Mouse (Mus musculus) neural tube, embryonic 14.5 days (tissue): Measurements from ENCODE around the gene Wdr89. TPM values are rescaled to one million over a fixed set of nuclear protein-coding genes. Genes with fewer than 3 reads are reported as not detected.
A peak's percentile ranks its signal among the peaks of the same experiment; 100 is the strongest.

ENCODE experiments used
- ATAC-seq: fragments of 200-750 bp; cut with Nextera tagmentation; 2 replicates; pipeline ENCODE4 v1.8.0; 2017; ENCODE audit warnings: low read depth, mild to moderate bottlenecking, moderate TSS enrichment, moderate library complexity
- H3K27ac ChIP-seq: fragments of 300-500 bp; sonication (generic); 2 replicates; pipeline ENCODE4 v1.5.1; 2014; ENCODE audit warnings: low read depth, mild to moderate bottlenecking, control low read depth, low read length, moderate library complexity, mixed read lengths
- H3K27me3 ChIP-seq: fragments of 300-500 bp; sonication (generic); 2 replicates; pipeline ENCODE4 v1.6.1; 2014; ENCODE audit warnings: low read length; ENCODE audit not compliant: control insufficient read depth, insufficient read depth
- H3K36me3 ChIP-seq: fragments of 300-500 bp; sonication (generic); 2 replicates; pipeline ENCODE4 v1.6.1; 2014; ENCODE audit warnings: low read length, mixed read lengths; ENCODE audit not compliant: control insufficient read depth, insufficient read depth
- H3K4me1 ChIP-seq: fragments of 300-500 bp; sonication (generic); 2 replicates; pipeline ENCODE4 v1.6.1; 2014; ENCODE audit warnings: low read length; ENCODE audit not compliant: control insufficient read depth, insufficient read depth
- H3K4me2 ChIP-seq: fragments of 300-500 bp; sonication (generic); 2 replicates; pipeline ENCODE4 v1.6.1; 2014; ENCODE audit warnings: mild to moderate bottlenecking, low read depth, low read length, control low read depth
- H3K4me3 ChIP-seq: fragments of 300-500 bp; sonication (generic); 2 replicates; pipeline ENCODE4 v1.5.1; 2014; ENCODE audit warnings: low read depth, low read length, control low read depth, mixed read lengths
- H3K9ac ChIP-seq: fragments of 300-500 bp; sonication (generic); replicated peaks from 2 replicates; pipeline ENCODE4 v1.6.1; 2014; ENCODE audit warnings: low read depth, mild to moderate bottlenecking, control low read depth, low read length, mixed read lengths
- H3K9me3 ChIP-seq: fragments of 300-500 bp; sonication (generic); 2 replicates; pipeline ENCODE4 v1.6.1; 2016; ENCODE audit warnings: low read length; ENCODE audit not compliant: control insufficient read depth
- WGBS: fragments of 180-500 bp; shearing (Covaris S2); extraction: QIAGEN DNeasy Blood & Tissue Kit; methylation state at CpG from one replicate; pipeline ENCODE4 v1.1.7; 2014; 5-methylcytosine and 5-hydroxymethylcytosine counted together
- polyA plus RNA-seq: library from polyadenylated mRNA; unstranded; fragments of >200 nt; fragmentation: Nextera tagmentation; extraction: Ambion mirVana; gene quantifications from 2 replicates; pipeline ENCODE4 v1.2.1, GENCODE M21; 2014

Gene Wdr89
- polyA plus RNA-seq, 1 experiment from 2014 or later, result 5.3 TPM

- H3K36me3 ChIP-seq, result no peaks in the 10 kb centered on the region
- no peak for ATAC-seq
- no peaks in the 10 kb centered on the region for H3K9me3 ChIP-seq
- H3K4me3 ChIP-seq, result no peak overlapping the region
- 97% methylated on average over 1 of the region's 1 CpGs for WGBS
- no peak overlapping the region for H3K9ac ChIP-seq
- no peaks in the 10 kb centered on the region for H3K4me1 ChIP-seq
- H3K27ac ChIP-seq, result no peak overlapping the region
- no peak overlapping the region for H3K4me2 ChIP-seq
- no peaks in the 10 kb centered on the region for H3K27me3 ChIP-seq
Measured at GRCm38 (mm10) chr12:75641726-75642125, 27.6 kb downstream of the Wdr89 start.

DNA sequence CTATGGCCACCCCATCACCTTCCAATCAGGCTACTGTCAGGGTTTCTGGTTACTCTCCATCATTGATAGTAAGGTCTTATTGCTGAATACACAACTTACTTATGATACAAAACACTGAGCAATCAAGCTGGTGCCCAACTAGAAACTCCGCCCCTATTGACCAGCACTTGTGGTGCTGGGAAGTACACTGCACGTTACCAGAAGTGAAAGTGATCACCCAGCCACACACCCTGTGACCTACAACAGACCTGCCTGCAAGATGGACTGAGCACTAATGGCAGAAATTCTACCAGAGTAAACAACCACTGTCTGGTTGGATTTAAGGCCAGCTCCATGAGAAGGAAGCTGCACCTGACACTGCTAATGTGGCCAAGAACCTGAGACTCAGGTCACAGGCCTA is 31.0 kb downstream of the Wdr89 start:
- Histone ChIP-seq H3K4me1 (no peaks in the 10 kb centered on the region), H3K36me3 (no peaks in the 10 kb centered on the region), H3K9me3 (no peaks in the 10 kb centered on the region), H3K27me3 (no peaks in the 10 kb centered on the region), H3K9ac (no peak overlapping the region), H3K4me2 (no peak overlapping the region), H3K27ac (no peak overlapping the region), H3K4me3 (no peak overlapping the region)
- 93% methylated on average over 2 of the region's 2 CpGs for WGBS
- no peak for ATAC-seq

DNA sequence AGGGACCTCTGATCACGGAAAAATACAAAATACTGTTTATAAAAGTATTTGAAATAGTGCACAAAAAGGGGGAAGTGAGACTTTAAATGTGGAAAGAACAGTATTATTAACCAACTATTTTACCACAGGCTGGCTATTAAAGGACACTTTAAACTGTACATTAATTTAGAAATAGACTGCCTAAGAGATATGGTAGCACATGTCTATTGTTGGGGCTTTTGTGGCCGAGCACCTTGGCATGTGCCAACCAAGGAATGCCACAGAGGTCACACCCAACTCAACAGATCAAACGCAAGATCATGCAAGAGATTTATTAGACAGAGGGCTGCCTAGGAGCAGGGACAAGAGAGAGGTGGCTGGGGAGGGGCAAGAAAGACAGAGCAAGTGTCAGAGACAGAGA is 32.2 kb downstream of the Wdr89 start:
- no peak overlapping the region for H3K27ac ChIP-seq
- H3K9ac ChIP-seq, result no peak overlapping the region
- ATAC-seq, result no peak
- no peaks in the 10 kb centered on the region for H3K9me3 ChIP-seq
- WGBS, result 87% methylated on average over 3 of the region's 3 CpGs
- H3K27me3 ChIP-seq, result no peaks in the 10 kb centered on the region
- H3K4me3 ChIP-seq, result no peak overlapping the region
- no peaks in the 10 kb centered on the region; the same call in 1 of the 2 replicates for H3K36me3 ChIP-seq
- no peak overlapping the region for H3K4me2 ChIP-seq
- no peaks in the 10 kb centered on the region for H3K4me1 ChIP-seq

- WGBS, result 91% methylated on average over 10 of the region's 10 CpGs
- Histone ChIP-seq H3K9me3 (no peaks in the 10 kb centered on the region), H3K4me3 (no peak overlapping the region), H3K27me3 (no peaks in the 10 kb centered on the region), H3K36me3 (no peaks in the 10 kb centered on the region; the same call in 1 of the 2 replicates), H3K9ac (no peak overlapping the region), H3K27ac (no peak overlapping the region), H3K4me2 (no peak overlapping the region), H3K4me1 (no peaks in the 10 kb centered on the region)
- no peak for ATAC-seq
Measured at GRCm38 (mm10) chr12:75635771-75636430, 33.4 kb downstream of the Wdr89 start.

- Histone ChIP-seq H3K9ac (no peak overlapping the region), H3K9me3 (no peaks in the 10 kb centered on the region), H3K27ac (no peak overlapping the region), H3K4me1 (no peaks in the 10 kb centered on the region), H3K4me2 (no peak overlapping the region), H3K27me3 (no peaks in the 10 kb centered on the region), H3K36me3 (no peaks in the 10 kb centered on the region; the same call in 1 of the 2 replicates), H3K4me3 (no peak overlapping the region)
- 63% methylated on average over 1 of the region's 1 CpGs for WGBS
- ATAC-seq, result no peak
Measured at GRCm38 (mm10) chr12:75629618-75630017, 39.7 kb downstream of the Wdr89 start.

DNA sequence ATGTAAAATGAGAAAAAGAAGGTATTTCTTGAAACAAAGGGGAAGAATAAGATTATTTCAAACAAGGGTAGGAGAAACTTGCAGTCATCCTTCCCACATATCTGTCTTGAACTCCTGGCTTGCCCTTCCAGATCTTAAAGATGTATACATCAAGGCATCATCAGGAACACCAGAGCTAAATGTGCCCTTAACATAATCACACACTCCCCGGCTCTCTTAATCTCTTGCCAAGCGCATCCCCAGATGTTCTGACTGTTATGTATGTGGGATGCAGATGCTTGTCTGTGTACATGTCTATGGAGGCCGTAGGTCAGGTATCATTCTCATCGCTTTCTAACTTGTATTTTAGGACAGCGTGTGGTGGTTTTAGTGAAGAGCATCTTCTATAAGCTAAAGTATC is 46.0 kb downstream of the Wdr89 start:
- no peak overlapping the region for H3K9ac ChIP-seq
- no peak for ATAC-seq
- H3K36me3 ChIP-seq, result no peaks in the 10 kb centered on the region
- H3K27ac ChIP-seq, result no peak overlapping the region
- no peak overlapping the region for H3K4me3 ChIP-seq
- no peak overlapping the region for H3K4me2 ChIP-seq
- WGBS, result 97% methylated on average over 5 of the region's 5 CpGs
- H3K4me1 ChIP-seq, result no peaks in the 10 kb centered on the region
- no peaks in the 10 kb centered on the region for H3K27me3 ChIP-seq
- no peaks in the 10 kb centered on the region for H3K9me3 ChIP-seq

GRCm38 (mm10) chr12:75622835-75623234 is 46.5 kb downstream of the Wdr89 start:
- 83% methylated on average over 3 of the region's 3 CpGs for WGBS
- no peak for ATAC-seq
- no peak overlapping the region for H3K9ac ChIP-seq
- H3K4me2 ChIP-seq, result no peak overlapping the region
- no peak overlapping the region for H3K4me3 ChIP-seq
- H3K9me3 ChIP-seq, result no peaks in the 10 kb centered on the region
- H3K27ac ChIP-seq, result no peak overlapping the region
- no peaks in the 10 kb centered on the region for H3K4me1 ChIP-seq
- H3K36me3 ChIP-seq, result no peaks in the 10 kb centered on the region
- H3K27me3 ChIP-seq, result no peaks in the 10 kb centered on the region

GRCm38 (mm10) chr12:75616841-75617240 is 52.5 kb downstream of the Wdr89 start:
- ATAC-seq, result no peak
- no peak overlapping the region for H3K4me2 ChIP-seq
- no peaks in the 10 kb centered on the region for H3K4me1 ChIP-seq
- no peaks in the 10 kb centered on the region for H3K36me3 ChIP-seq
- 61% methylated on average over 8 of the region's 8 CpGs for WGBS
- no peaks in the 10 kb centered on the region for H3K27me3 ChIP-seq
- H3K4me3 ChIP-seq, result no peak overlapping the region
- H3K27ac ChIP-seq, result no peak overlapping the region
- H3K9me3 ChIP-seq, result no peaks in the 10 kb centered on the region
- no peak overlapping the region for H3K9ac ChIP-seq

- no peaks in the 10 kb centered on the region for H3K4me1 ChIP-seq
- H3K4me2 ChIP-seq, result peak overlapping the region; percentile 30; the same call in 1 of the 2 replicates
- H3K4me3 ChIP-seq, result no peak overlapping the region
- H3K9me3 ChIP-seq, result no peaks in the 10 kb centered on the region
- H3K27me3 ChIP-seq, result no peaks in the 10 kb centered on the region
- ATAC-seq, result no peak
- WGBS, result 9% methylated on average over 23 of the region's 24 CpGs
- H3K9ac ChIP-seq, result no peak overlapping the region
- no peak overlapping the region for H3K27ac ChIP-seq
- no peaks in the 10 kb centered on the region for H3K36me3 ChIP-seq
Measured at GRCm38 (mm10) chr12:75616158-75616791, 53.1 kb downstream of the Wdr89 start.
